Mouse (Mus musculus): ENCODE results near the gene Gcnt2. TPM values are rescaled to one million over a fixed set of nuclear protein-coding genes. Genes with fewer than 3 reads are reported as not detected.
"Not testable (repeated sequence)": the region's sequence is repeated elsewhere in the genome, so short reads cannot be mapped to it uniquely, and the experiment has no call there.

The Gcnt2 gene
- total RNA-seq, 2 experiments from 2014 or later, result 6.7 to 9.1 TPM

- not testable (repeated sequence) for DNase-seq
Measured at GRCm38 (mm10) chr13:40998537-40998936, 139.0 kb downstream of the Gcnt2 start.

- DNase-seq, result peak; percentile 31 to 61
Measured at GRCm38 (mm10) chr13:41000140-41000925, 140.8 kb downstream of the Gcnt2 start.

GRCm38 (mm10) chr13:41000926-41001639 is 141.5 kb downstream of the Gcnt2 start, which contains the start of gene Pak1ip1:
Gene Pak1ip1, plus strand, starts transcription at chr13:41001023.
- peak; percentile 94 to 96 for DNase-seq

GRCm38 (mm10) chr13:41002001-41002400 is 142.4 kb downstream of the Gcnt2 start:
- no peak for DNase-seq

- no peak for DNase-seq
Measured at GRCm38 (mm10) chr13:41006244-41006643, 146.7 kb downstream of the Gcnt2 start.

- DNase-seq, result no peak
Measured at GRCm38 (mm10) chr13:41008271-41008670, 148.7 kb downstream of the Gcnt2 start.

GRCm38 (mm10) chr13:41008946-41009345 is 149.4 kb downstream of the Gcnt2 start:
- DNase-seq, result no peak

Small RNA genes lying within 50 kb of the gene (microRNA-seq; reads per million reads assigned to microRNA genes)
- gene Mir5124a, result 0 reads per million in 2 experiments

Other genes starting within 250 kb of the Gcnt2 start
- gene Tfap2a, start 121.4 kb upstream of the Gcnt2 start, total RNA-seq (2021), result under 1 TPM; 0.07 to 0.13 TPM
- gene Pak1ip1, start 141.3 kb downstream of the Gcnt2 start, total RNA-seq (2021), result 10 to 100 TPM; 25.7 to 26.5 TPM
- 100 to 1,000 TPM; 180 to 185 TPM for gene Tmem14c, start 156.5 kb downstream of the Gcnt2 start, total RNA-seq (2021)
- under 1 TPM in 1 of 2 experiments, not detected in 1; 0.31 TPM for gene Mak, start 220.0 kb downstream of the Gcnt2 start, total RNA-seq (2021)